10 mouse cellular contexts compared by ENCODE assay signal in genomic region chr8:120607885-120608284, GRCm38 (mm10). TPM values are rescaled to one million over a fixed set of nuclear protein-coding genes. Genes with fewer than 3 reads are reported as not detected.
DNase-seq lines count a peak whose midpoint lies in the region; ATAC-seq and TF ChIP-seq lines count a peak whose summit lies in the region.
"Had no signal": no experiment of that assay in that cellular context is flagged by ENCODE, and none has a peak within 500 bp of the region (broad histone marks: within the 10 kb centered on the region; RNA-seq: fewer than 3 reads in every experiment).

No protein-coding gene starts in this region.

- 13% methylated on average over 7 of the region's 7 CpGs for WGBS in neural tube, embryonic 15.5 days
- WGBS in forebrain, postnatal 0 days, result 11% methylated on average over 7 of the region's 7 CpGs
- WGBS in limb, embryonic 11.5 days, result 11% methylated on average over 7 of the region's 7 CpGs

- ATAC-seq in neural tube, embryonic 15.5 days (ENCODE audit: low FRiP score), result no peak
- peak; percentile 82 for ATAC-seq in forebrain, postnatal 0 days
- ATAC-seq in inflammation-experienced regulatory T-cells, adult 6 months, result peak; percentile 67
- no peak for ATAC-seq in limb, embryonic 11.5 days (ENCODE audit: insufficient number of reproducible peaks, low FRiP score, low TSS enrichment, low read depth)

- H3K4me1 ChIP-seq in neural tube, embryonic 15.5 days, result peaks cover 2% of the 10 kb centered on the region
- no peaks in the 10 kb centered on the region for H3K4me1 ChIP-seq in forebrain, postnatal 0 days (ENCODE audit: insufficient read depth)
- H3K4me1 ChIP-seq in limb, embryonic 11.5 days (ENCODE audit: control insufficient read depth, insufficient read depth, low read length), result no peaks in the 10 kb centered on the region
- H3K4me1 ChIP-seq: stomach, embryonic 15.5 days had no signal

- H3K9me3 ChIP-seq in neural tube, embryonic 15.5 days (replicated peaks), result no peaks in the 10 kb centered on the region
- H3K9me3 ChIP-seq in forebrain, postnatal 0 days (ENCODE audit: low read length), result no peaks in the 10 kb centered on the region
- H3K9me3 ChIP-seq in limb, embryonic 11.5 days (ENCODE audit: control insufficient read depth, low read length), result no peaks in the 10 kb centered on the region
- H3K9me3 ChIP-seq: embryonic facial prominence, embryonic 15.5 days; stomach, embryonic 15.5 days had no signal

- no peak overlapping the region for H3K9ac ChIP-seq in neural tube, embryonic 15.5 days (replicated peaks)
- no peak overlapping the region for H3K9ac ChIP-seq in forebrain, postnatal 0 days
- H3K9ac ChIP-seq in limb, embryonic 11.5 days (ENCODE audit: low read length), result no peak overlapping the region
- H3K9ac ChIP-seq: embryonic facial prominence, embryonic 15.5 days; stomach, embryonic 15.5 days had no signal

- DNase-seq in neural tube, embryonic 10.5 days (ENCODE audit: extremely low spot score, low spot score), result peak; percentile 71
- peak; percentile 56 for DNase-seq in cerebellum, adult 11-12 months
- peak; percentile 87 for DNase-seq in forebrain, postnatal 0 days
- peak; percentile 86 for DNase-seq in limb, embryonic 11.5 days (ENCODE audit: low spot score)
- peak; percentile 81 for DNase-seq in naive thymus-derived CD4-positive, alpha-beta T cell, adult 2 months (ENCODE audit: low read depth)
- peak; percentile 64 for DNase-seq in testis, postnatal 14 days (ENCODE audit: low spot score)

- H3K27ac ChIP-seq in neural tube, embryonic 15.5 days (replicated peaks), result no peak overlapping the region
- H3K27ac ChIP-seq in forebrain, postnatal 0 days (ENCODE audit: low read depth, low read length), result no peak overlapping the region
- H3K27ac ChIP-seq in limb, embryonic 11.5 days (replicated peaks; ENCODE audit: low read depth, low read length), result no peak overlapping the region
- H3K27ac ChIP-seq: embryonic facial prominence, embryonic 15.5 days; stomach, embryonic 15.5 days had no signal

- no peak overlapping the region for H3K4me3 ChIP-seq in neural tube, embryonic 15.5 days (replicated peaks)
- no peak overlapping the region for H3K4me3 ChIP-seq in forebrain, postnatal 0 days (ENCODE audit: low read depth, low read length)
- no peak overlapping the region for H3K4me3 ChIP-seq in limb, embryonic 11.5 days (ENCODE audit: low read depth, low read length)
- H3K4me3 ChIP-seq: embryonic facial prominence, embryonic 15.5 days; stomach, embryonic 15.5 days had no signal

- peak; percentile 93 for TF ChIP-seq CTCF in forebrain, postnatal 0 days (IDR thresholded peaks at IDR 0.05; ENCODE audit: low read depth)

- peaks cover 8% of the 10 kb centered on the region; the same call in 1 of the 2 replicates for H3K27me3 ChIP-seq in neural tube, embryonic 15.5 days (replicated peaks)
- no peaks in the 10 kb centered on the region for H3K27me3 ChIP-seq in forebrain, postnatal 0 days (ENCODE audit: insufficient read depth, low read length)
- H3K27me3 ChIP-seq in limb, embryonic 11.5 days (ENCODE audit: control insufficient read depth, insufficient read depth, low read length), result no peaks in the 10 kb centered on the region
- H3K27me3 ChIP-seq: embryonic facial prominence, embryonic 15.5 days; stomach, embryonic 15.5 days had no signal

- H3K36me3 ChIP-seq in neural tube, embryonic 15.5 days, result no peaks in the 10 kb centered on the region
- H3K36me3 ChIP-seq in forebrain, postnatal 0 days (ENCODE audit: insufficient read depth), result no peaks in the 10 kb centered on the region
- H3K36me3 ChIP-seq in limb, embryonic 11.5 days (ENCODE audit: control insufficient read depth, insufficient read depth, low read length), result no peaks in the 10 kb centered on the region
- H3K36me3 ChIP-seq: embryonic facial prominence, embryonic 15.5 days; stomach, embryonic 15.5 days had no signal

- H3K4me2 ChIP-seq in neural tube, embryonic 15.5 days, result no peak overlapping the region
- H3K4me2 ChIP-seq in forebrain, postnatal 0 days (ENCODE audit: low read depth), result no peak overlapping the region
- no peak overlapping the region for H3K4me2 ChIP-seq in limb, embryonic 11.5 days (ENCODE audit: low read depth, severe bottlenecking)
- H3K4me2 ChIP-seq: embryonic facial prominence, embryonic 15.5 days; stomach, embryonic 15.5 days had no signal

RNA-seq across cellular contexts. Expression of gene Gins2, which starts 18.8 kb away (rescaled TPM):
- 15.9 and 38.9 TPM in 2 replicates for polyA plus RNA-seq in neural tube, embryonic 15.5 days (2015; fragmentation: Nextera tagmentation; extraction: Ambion mirVana)
- total RNA-seq in forebrain, postnatal 0 days (2014; rRNA removed), result 2.6 and 5.3 TPM in 2 replicates
- polyA plus RNA-seq in forebrain, postnatal 0 days (2015; fragmentation: Nextera tagmentation; extraction: Ambion mirVana), result 9.6 and 10.7 TPM in 2 replicates
- polyA plus RNA-seq in inflammation-experienced regulatory T-cells, adult 6 months (2017; shearing (Covaris generic)), result 10 to 100 TPM in 2 of 3 experiments, 1 to 10 TPM in 1; 9.6 to 54.3 (median 13.6) TPM
- 130 and 132 TPM in 2 replicates for polyA plus RNA-seq in limb, embryonic 11.5 days (2014; fragmentation: Nextera tagmentation; extraction: Ambion mirVana)

RNA-seq across cellular contexts. Expression of gene 1190005I06Rik, which starts 39.5 kb away (rescaled TPM):
- polyA plus RNA-seq in neural tube, embryonic 15.5 days (2015; fragmentation: Nextera tagmentation; extraction: Ambion mirVana), result 12.8 and 13.5 TPM in 2 replicates
- 18.5 and 25.9 TPM in 2 replicates for total RNA-seq in forebrain, postnatal 0 days (2014; rRNA removed)
- polyA plus RNA-seq in forebrain, postnatal 0 days (2015; fragmentation: Nextera tagmentation; extraction: Ambion mirVana), result 21.7 and 22.7 TPM in 2 replicates
- polyA plus RNA-seq in inflammation-experienced regulatory T-cells, adult 6 months (2017; shearing (Covaris generic)), result 1 to 10 TPM in 1 of 3 experiments, not detected in 2; 1.6 TPM
- polyA plus RNA-seq in limb, embryonic 11.5 days (2014; fragmentation: Nextera tagmentation; extraction: Ambion mirVana), result 4.7 and 6.2 TPM in 2 replicates

RNA-seq across cellular contexts. Expression of gene Gm27021, which starts 60.0 kb away (rescaled TPM):
- polyA plus RNA-seq in neural tube, embryonic 15.5 days (2015; fragmentation: Nextera tagmentation; extraction: Ambion mirVana), result 3.3 and 5.2 TPM in 2 replicates
- 7.0 and 9.2 TPM in 2 replicates for total RNA-seq in forebrain, postnatal 0 days (2014; rRNA removed)
- polyA plus RNA-seq in forebrain, postnatal 0 days (2015; fragmentation: Nextera tagmentation; extraction: Ambion mirVana), result 12.4 and 14.8 TPM in 2 replicates
- under 1 TPM in 1 of 3 experiments, not detected in 2; 0.98 TPM for polyA plus RNA-seq in inflammation-experienced regulatory T-cells, adult 6 months (2017; shearing (Covaris generic))
- 1.7 and 2.1 TPM in 2 replicates for polyA plus RNA-seq in limb, embryonic 11.5 days (2014; fragmentation: Nextera tagmentation; extraction: Ambion mirVana)

Comparison
In these comparisons a context has a peak if more than half of its experiments do, and no peak if none do; other contexts are left out.
1. ATAC-seq: peak in forebrain, postnatal 0 days (single experiment) and inflammation-experienced regulatory T-cells, adult 6 months (single experiment); none in neural tube, embryonic 15.5 days (single experiment) and limb, embryonic 11.5 days (single experiment).
2. Peak in every context shown above with its lines, with median percentiles within 50 percentile points of each other: DNase-seq.